Mouse (Mus musculus) adrenal gland, postnatal 10 days (tissue): Measurements from ENCODE around the gene Ppm1d. TPM values are rescaled to one million over a fixed set of nuclear protein-coding genes. Genes with fewer than 3 reads are reported as not detected.

Experiments used
- total RNA-seq, 2 experiments: library from RNA; stranded (reverse); gene quantifications; 2 replicates each; pipeline ENCODE4 v1.2.3; 2021

Ppm1d gene
- total RNA-seq, 2 experiments from 2014 or later = 14.9 to 17.6 TPM

Other genes with a start within 250 kb of the Ppm1d start
- 10 to 100 TPM; 25.3 to 29.1 TPM for gene Usp32, start 171.1 kb upstream of the Ppm1d start, total RNA-seq
- 1 to 10 TPM in 1 of 2 experiments, under 1 TPM in 1; 0.99 to 1.4 TPM for gene 1700125H20Rik, start 140.8 kb upstream of the Ppm1d start, total RNA-seq
- gene Appbp2, start 76.1 kb upstream of the Ppm1d start, total RNA-seq = 10 to 100 TPM; 40.5 to 41.1 TPM
- gene Bcas3, start 41.9 kb downstream of the Ppm1d start, total RNA-seq = 10 to 100 TPM; 33.5 to 40.0 TPM